Mouse (Mus musculus): ENCODE results near the gene Ranbp9. TPM values are rescaled to one million over a fixed set of nuclear protein-coding genes. Genes with fewer than 3 reads are reported as not detected.

Gene Ranbp9
- 10 to 100 TPM; 47.0 to 50.2 TPM for total RNA-seq (2021)

DNA sequence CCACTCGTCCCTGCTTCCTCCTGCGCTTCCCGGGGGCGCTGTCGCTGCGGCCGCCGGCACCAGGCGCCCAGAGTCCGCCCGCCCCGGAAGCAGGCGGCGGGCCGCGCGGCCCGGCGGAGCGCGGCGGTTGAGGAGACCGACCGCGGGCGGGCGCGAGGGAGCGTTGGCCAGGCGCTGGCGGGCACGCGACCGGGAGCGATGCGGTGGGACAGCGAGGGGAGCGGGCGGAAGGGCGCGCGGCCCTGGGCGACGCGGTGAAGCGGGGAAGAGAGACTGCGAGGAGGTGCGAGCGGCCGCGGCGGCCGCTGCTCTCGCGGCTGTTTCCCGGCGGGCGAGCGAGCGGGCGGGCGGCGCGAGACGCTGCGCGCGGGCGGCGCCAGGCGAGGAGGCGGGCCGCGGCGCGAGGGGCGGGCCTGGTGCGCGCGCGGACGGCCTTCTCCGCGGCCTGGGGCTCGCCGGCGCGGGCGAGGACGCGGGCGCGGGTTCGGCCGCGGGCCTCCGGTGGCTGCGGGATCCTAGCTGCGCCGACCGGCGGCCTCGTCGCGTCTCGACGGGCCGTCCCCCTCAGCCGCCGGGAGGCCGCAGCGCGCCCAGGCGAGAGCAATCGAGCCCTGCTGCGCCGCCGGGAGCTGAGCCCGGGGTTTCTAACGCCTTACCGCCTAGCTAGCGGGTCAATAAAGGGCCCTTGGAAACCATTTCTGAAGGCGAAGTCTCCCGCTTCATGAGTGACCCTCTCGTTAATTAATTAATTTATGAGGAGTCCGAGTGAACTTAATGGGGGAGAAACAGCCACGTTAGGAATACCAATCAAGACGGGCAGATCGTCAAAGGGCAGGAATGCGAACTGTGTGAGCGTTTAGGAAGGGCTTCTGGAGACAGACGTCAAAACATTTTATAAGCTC is at the start of gene Ranbp9:
TSS of gene Ranbp9 (minus strand) at position 326 of the 902 bp plus-strand sequence.
- DNase-seq = peak; percentile 82

DNA sequence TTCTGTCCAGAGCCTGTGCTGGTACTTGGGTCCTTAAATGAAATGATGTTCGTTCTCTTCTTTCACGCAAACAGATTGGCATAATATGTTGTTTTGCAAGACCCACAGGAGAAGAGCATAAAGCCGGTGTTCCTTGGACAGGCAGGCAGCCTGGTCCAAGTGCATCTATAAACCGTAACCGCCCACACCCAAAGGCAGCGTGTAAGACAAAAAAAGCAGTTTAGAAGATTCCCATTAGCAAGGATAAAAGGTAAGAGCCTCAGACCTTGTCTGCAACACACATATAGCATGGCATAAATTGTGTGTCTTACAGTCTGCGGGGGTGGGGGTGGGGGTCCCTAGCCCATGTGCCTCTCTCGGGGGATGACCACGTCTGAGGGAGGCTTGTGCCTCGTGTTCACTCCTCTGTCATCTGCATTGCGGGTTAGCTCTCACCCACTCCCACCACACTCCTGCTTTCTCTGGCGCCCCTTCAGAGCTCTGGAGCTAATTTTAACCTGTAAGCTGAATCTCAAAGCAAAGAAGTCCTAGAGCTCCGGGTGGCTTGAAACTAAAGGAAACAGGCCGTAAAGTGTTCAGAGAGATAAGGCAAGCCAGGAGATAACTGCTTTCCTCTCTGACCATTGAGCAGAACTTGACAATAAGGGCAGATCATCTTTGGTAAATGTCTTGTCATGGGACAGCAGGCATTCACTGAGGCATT is 49.2 kb upstream of the Ranbp9 start:
- DNase-seq = peak; percentile 29

DNA sequence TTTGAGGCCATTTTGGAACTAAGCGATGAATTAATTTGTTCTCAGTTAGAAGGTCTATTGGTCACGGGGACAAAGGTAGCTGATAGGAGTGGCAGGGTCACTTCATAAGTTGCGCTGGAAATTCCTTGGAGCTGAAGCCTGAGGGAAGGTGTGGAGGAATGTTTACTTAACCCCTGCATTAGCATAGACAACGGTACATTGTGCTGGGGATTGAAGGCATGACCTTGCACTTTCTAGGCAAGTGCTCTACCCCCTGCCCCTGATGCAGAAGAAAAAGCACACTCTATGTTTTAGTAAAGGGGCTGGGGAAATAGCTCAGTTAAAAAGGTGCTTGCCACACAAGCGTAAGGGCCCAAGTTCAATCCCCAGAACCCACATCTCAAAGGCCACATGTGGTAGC is 45.2 kb upstream of the Ranbp9 start:
- DNase-seq = no peak

DNA sequence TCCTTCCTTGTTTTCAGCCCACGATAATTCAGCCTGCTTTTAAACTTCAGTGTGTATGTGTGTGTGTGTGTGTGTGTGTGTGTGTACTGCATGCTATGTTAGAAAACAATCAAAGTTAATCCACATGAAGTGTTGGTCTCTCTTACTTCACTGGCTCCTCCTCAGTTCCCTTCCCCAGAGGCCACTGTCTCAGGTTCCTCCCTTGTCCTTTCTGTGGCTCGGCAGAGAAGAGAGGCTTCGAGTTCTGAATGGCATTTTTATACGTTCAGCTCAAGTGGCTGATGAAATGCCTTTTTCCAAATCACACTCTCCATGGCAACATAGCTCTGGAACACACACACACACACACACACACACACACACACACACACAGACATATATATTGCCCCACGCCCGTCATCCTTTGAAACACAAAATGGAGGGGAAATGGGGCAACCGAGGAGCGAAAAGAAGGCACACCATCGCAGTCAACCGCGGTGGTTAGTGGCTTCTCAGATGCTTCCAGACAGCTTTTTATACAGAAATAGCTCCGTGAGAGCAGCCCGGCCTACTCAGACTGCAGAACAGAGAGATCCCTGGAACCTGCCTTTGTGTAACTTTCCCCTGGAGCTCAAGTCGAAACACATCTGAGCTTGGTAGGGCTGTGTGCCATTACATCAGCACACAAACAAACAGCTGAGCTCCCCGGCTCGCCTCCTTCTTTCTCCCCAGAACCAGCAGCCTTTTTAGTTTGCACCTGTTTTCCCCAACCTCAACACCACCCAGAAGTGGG is 44.5 kb upstream of the Ranbp9 start:
- no peak for DNase-seq

DNA sequence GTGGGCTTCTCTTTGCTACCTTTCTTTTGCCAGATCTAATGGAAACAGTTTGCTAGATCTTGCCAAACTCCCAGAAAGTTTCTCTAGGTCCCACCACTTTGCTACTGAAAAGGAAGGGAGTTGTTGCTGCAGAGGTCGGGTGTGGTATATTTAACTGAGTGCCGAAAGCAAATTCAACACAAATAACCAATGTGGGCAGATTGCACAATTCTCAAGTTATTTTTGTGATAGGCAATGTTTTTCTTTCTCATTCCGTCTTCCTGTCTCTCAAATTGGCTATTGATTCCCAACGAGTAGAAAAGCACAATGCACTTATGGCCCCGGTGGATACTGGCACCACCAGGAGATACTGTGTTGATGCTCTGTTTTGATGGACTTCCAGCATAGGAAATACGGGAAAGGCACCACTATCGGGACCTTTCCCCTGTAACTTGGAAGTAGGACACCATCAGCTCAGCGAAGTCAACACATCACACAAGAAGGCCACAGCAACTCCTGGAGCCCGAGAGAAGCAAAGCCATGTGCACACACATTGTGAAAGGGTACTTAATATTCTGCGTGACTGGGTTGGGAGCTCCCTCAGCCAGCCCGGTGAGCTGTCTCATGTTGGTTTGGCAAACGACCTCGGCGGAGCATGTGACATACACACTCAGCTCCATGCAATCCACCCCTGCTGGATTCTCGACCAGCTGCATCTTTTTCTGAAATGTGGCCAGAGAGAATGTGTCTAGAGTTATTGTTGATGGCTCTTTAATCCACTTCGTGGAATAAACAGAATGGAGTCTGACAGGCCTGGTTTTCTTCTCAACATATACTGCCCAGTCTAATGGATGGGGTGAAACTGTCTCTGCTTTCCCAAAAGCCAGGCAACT is 43.6 kb upstream of the Ranbp9 start:
- DNase-seq = peak; percentile 70

DNA sequence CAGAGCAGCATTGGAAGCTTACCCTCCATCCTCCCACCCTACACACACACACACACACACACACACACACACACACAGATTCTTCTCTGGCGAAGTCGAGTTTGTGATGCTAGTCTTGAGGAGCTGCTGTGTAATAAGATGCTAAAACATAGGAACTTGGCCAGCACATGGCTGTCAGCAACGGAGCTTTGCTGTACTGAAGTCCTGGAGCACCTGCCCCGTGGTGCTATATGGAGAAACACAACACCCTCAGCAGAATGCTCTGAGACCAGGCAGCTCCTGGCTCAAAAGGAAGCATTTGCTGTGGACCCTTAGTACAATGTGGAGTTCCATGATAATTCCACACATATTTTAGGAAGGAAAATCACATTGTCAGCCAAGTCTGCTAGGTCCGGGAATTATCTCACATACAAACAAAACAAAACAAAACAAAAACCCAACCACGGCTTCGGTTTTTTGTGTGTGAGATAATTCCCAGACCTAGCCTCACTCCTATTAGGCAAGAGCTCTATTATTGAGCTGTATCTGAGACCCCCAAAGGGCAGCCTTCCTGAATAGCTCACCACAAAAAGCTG is 42.9 kb upstream of the Ranbp9 start:
- DNase-seq = no peak

DNA sequence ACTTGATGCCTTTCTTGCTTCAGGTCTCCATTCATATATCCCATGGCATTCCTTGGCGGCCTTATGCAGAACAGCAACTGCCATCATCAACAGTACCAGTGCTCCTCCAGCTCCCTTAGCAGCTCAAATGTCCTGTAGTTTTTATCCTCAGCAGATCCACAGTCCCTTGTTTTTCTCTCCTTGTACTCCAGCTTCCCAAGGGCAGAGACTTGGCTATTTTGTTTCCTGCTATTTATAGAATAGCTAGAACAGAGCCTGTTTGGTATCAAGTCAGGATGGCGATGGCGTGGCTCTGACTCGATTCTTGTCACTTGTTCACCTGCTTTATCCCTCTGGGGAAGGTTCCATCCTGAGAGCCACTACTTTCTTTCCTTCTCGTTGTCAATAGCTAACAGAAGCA is 40.9 kb upstream of the Ranbp9 start:
- DNase-seq = no peak

DNA sequence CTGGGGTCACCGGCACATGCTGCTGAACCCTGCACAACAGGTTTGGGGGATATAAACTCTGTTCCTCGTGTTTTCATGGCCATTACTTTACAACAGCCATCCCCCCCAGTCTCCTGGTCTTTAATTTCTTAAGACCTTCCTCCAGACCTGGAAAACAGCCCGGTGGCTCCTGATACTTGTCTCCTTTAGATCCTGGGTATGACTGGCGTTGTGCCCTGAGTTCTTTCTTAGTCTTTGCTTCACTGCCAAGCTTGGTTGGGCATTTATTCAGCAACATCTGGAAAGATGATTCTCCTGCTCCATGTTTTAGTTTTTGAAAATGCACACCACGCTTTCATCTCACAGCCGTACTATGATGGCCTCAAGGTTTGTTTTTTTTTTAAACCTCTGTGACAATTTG is 38.2 kb upstream of the Ranbp9 start:
- DNase-seq = no peak

DNA sequence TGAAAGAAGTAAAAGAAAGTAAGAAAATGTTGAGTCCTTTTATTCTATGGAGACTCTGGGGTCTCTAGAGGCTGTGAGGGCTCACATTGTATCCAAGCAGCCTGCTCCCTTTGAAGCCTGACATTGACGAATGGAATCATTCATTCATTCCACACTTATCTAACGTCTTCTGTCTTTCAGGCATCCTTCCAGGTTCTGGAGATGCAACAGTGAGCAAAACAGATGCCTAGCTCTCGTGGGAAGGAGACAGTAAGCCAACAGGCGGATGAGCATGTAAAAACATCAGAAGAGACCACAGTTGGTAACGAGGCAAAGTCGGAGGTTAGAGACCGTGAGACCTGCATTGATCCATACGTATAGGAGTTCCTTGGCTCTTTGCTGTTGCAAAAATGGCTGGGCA is 36.3 kb upstream of the Ranbp9 start:
- no peak for DNase-seq

DNA sequence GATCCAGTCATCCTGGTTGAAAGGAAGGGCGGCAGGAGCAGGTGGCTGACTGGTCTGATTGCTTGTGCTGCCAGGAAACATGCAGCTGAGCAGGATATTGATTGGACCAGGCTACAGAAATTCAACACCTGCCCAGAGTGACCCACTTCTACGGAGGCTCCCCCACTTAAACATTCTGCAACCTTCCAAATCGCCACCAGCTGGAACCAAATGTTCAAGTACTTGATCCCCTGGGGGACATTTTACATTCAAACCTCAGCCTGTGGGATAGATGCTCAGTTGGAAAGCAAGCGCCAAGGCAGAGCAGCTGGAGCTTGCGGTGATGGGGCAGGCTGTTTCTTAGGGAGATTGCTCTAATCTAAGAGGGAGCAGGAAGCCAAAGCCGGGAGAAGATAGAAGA is 35.8 kb upstream of the Ranbp9 start:
- peak; percentile 43 for DNase-seq

DNA sequence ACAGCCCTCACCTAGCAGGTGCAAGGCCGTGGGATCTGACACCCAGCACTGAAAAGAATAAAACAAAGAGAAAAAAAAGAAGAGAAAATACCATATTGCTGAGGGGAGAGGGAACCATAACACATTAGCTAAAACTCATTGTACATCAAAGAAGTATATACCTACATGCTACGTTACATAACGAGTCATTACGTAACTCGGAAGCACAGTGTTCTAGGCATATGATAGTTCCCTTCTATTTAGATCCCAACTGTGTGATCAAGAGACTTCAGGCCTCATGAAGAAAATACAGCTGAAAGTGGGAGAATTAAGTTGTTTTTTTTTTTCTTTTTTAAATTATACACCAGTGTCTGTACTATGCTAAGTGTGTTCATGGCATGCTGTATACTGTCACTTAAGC is 35.0 kb upstream of the Ranbp9 start:
- DNase-seq = no peak

DNA sequence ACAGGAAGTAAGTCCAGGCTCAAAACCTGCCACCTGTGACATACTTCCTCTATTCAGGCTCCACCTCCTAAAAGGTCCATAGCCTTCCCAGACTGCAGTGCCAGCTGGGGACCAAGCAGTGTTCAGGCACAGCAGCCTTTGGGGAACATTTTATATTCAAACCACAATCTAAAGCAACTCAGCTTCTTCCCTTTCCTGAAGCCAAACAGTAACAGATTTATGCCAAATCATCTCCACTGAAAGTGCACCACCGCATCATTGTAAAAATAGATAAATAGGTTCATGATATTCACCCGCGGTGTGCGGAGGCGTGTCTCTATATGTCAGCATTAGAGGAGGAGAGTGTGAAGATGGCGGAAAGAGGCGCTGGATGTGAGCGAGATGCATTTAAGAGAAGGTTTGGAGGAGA is 33.9 kb upstream of the Ranbp9 start:
- DNase-seq = no peak

DNA sequence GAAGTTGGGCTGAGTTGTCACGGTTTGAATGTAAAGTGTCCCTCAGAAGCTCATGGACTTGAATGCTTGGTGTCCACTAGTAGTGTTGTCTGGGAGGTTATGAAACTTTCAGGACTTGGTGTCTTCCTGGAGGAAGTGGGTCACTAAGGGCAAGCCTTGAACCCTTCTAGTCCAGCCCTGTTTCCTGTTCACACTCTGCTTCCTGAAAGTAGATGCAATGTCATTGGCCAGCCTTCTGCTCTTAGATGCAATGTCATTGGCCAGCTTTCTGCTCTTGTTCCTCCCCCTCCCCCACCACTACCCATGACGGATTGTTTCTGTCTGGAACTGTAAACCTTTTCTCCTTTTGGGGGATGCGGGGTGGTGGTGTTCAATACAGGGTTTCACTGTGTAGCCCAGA is 31.7 kb upstream of the Ranbp9 start:
- no peak for DNase-seq

DNA sequence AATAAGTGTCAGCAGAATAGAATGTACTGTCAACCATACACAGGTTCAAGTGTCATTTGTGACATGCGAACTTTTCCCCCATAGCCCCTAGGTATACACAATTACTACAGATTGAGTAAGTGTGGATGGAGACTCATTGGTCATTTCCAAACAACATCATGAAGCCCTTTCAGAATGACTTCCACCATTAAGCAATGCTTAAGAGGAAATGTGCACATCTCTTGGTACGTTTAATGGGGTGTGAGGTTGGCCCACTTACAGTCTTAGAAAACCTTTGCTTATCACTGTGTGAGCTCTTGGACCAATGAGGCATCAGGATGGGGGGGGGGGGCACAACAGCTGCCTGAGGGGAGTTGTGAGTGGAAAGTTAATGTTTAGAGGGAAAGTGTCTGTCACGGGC is 24.7 kb upstream of the Ranbp9 start:
- no peak for DNase-seq

DNA sequence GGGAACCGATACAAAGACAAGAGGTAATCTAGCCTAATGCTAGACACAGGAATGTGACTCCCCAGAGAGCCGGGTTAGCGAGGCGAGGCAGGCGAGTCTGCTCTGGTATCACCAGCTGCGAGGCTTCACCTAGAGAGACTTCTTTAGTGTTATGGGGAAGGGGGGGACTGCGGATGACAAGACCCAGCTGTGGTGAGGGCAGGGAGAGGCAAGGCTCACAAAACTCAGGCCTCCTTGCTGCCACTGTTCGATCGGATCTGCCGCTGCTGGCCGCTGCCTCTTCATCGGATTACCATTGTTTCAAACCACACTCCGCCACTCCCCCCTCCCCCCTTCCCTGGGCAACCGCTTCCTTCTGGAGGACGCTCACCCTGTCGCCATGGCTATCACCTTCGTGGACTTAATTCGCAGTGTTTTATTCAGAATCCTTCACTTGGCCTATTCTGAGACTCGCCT is 22.3 kb upstream of the Ranbp9 start:
- peak; percentile 55 for DNase-seq

DNA sequence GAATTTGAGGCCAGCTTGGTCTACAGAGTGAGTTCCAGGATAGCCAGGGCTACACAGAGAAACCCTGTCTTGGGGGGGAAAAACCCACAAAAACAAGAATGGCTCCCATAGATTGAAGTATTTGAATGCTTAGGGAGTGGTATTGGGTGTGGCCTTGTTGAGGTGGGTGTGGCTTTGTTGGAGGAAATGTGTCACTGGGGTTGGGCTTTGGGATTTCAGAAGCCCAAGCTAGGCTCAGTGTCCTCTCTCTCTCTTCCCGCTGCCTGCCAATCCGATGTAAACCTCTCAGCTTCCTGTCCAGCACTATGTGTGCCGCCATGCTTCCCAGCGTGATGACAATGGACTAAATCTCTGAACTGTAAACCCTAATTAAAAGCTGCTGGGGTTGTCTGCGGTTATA is 20.5 kb upstream of the Ranbp9 start:
- DNase-seq = no peak

DNA sequence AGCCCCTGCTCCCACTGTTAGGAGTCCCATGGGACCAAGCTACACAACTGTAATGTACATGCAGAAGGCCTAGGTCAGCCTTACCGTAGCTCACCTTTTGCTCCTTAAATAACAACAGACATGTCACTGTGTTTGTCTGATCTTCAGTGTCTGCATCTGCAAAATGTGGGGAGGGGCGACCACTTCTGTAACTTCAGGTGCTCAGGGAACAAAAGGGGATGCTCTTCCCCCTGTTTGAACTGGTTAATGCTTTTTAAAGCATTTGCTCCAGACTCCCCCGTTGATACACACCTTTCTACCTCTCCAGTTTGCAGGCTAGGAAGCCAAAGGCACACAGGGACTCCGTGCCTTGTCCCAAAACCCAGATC is 19.4 kb upstream of the Ranbp9 start:
- DNase-seq = no peak

DNA sequence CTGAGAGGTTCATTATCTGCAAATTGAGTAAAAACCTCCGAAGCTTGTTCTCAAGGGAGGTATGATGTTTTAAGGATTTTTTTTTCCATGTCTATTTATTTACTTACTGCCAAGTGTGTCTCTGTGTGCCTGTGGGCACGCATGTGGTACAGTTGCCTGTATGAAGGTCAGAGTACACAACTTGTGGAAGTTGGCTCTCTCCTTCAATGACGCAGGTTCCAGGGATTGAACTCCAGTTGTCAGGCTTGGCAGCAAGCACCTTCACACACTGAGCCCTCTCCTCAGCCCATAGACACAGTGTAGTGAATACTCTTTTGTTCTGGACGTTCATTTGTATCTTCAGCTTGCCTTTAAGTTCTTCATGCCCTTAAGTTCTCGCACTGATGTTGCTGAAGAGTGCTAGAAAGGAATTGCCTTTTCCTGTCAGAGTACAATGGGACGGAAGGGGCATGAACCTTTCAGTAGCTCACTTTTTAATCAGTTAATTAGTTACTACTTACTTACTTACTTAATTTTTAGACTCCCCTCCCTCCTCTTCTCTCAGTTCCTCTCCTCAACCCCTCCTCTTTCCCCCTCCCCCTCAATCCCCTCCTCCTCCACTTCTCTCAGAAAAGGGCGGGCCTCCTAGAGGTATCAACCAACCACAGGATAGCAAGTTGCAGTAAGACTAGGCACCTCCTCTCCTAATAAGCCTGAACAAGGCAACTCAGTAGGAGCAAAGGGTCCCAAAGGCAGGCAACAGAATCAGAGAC is 18.8 kb upstream of the Ranbp9 start:
- no peak for DNase-seq

DNA sequence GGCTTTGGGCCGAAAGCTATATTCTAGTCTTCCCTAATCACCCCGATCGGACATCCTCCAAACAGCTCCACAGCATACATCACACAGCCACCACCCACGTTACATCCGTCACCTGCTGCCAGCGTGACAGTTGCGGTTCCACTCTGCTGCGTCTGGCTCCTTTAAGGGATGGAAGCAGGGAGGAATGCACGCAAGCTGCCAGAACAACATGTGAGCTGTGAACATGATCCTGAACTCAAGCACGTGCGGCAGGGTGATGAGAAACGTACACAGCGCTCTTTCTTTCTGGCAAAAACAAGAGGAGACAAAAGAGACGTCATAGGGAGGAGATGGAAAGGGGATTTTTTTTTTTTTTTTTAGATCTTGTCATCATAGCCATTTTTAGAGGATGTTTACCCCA is 17.8 kb upstream of the Ranbp9 start:
- peak; percentile 54 for DNase-seq

DNA sequence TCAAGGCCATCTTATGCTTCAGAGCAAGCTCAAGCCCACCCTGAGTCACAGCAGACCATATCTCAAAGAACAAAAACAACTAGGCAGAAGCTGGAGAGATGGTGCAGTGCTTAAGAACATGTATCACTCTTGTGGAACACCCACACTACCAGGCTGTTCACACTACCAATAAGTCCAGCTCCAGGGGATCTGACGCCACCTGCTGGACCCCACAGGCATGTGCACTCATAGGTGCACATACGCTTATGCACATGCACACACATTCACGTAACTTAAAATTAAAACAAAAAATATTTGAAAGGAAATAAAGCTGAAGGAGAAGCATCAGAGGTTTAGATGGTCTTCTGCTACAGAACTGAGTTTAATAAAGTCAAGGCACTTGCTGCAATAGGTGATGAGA is 16.7 kb upstream of the Ranbp9 start:
- no peak for DNase-seq

DNA sequence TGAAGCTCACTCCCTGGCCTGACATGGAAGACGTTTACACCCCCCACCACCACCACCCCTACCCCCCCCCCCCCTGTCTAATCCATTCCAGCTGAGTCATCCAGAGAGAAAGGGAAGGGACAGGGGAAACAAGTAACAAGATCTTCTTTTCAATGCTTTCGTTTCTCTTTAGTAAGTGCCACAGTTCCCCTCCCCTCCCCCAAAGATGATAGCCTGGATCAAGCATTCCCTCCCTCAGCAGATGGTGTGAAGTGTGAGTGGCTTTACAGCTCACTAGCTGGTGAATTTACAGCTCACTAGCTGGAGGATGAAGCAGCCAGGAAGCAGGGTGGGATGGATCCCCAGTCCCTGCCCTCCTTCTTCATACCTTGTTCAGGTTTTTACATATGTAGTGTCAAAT is 15.6 kb upstream of the Ranbp9 start:
- no peak for DNase-seq

Data from heart, postnatal 4 days (tissue).